Mouse (Mus musculus) CH12F3 (cell line): ENCODE measurements around the gene Gm20388.

ENCODE experiments used
- in situ Hi-C: fragments of 300-500 bp; cut with MboI; formaldehyde crosslinking; loops from 2 replicates; pipeline ENCODE4 v1.14.3; 2020; ENCODE audit warnings: low sequenced_read_pairs

Gene Gm20388

DNA sequence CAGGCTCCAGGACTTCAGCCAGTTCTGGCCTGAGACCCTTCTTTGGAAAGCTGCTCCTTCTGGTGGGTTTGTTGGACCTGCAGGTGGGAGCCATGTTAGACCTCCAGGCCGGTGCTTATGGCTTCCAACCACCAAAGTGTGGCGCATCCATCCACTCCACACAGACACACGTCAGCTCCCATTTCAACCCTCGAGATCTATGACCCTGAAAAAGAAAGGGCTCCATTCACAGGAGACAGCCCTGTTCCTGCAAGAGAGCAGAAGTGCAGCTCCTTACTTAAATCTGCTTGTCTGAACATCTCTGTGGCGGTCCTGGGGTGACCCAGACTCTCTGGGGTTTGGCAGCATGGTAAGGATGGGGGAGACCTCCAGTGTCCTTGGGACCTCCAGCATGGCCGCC, 1182.9 kb downstream of the Gm20388 start:
- in situ Hi-C loops: loop anchor here (5.0 kb wide), 1 partner anchor 276 kb away; no protein-coding TSS in a partner anchor

GRCm38 (mm10) chr8:121104049-121104818, 1193.6 kb downstream of the Gm20388 start:
- in situ Hi-C loops: loop anchor here (25.0 kb wide), 1 partner anchor 283 kb away; no protein-coding TSS in a partner anchor

DNA sequence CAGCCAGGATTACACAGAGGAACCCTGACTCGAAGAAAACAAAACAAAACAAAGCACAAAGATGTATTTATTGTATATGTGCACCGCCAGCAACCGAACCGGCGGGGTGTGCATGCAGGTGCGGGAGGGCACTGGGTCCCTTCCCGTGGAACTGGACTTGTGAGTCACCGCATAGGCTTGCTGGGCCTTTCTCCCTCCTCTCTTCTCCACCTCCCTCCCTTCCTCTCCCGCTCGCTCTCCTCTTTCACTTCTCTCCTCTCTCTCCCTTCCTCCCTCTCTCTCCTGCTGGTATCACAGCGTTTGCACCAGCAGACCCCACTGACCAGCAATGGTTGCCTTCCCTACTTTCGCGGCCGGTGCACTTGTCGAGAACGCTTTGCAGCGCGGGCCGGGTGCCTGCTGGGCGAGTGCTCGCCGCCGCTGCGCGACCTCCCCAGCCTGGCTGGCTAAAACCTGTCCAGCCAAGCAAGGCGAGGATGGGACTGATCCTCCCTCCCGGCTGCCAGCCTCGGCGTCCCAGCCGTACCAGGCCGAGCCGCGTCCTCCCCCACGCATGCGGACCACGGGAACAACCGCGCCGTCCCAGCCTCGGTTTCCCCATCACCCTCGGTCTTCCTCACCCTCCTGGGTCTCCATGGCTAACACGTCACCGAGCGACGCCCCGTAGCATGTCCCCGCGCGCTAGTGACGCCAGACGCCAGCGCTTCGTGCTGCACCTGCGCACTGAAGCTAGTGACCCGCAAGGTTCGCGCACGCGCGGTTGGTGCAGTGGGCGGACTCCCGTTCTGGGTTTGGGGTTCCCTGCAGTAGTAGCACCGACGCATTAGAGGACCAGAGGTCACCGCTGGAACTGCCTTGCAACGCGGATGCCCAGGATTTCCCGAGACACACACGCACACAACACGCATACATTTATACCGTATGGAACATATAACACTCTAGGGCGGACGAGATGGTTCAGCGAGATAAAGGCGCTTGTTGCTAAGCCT, 1197.3 kb downstream of the Gm20388 start, which contains the start of gene Mthfsd:
TSS of gene Mthfsd (minus strand) at position 725 of the 989 bp plus-strand sequence.
- in situ Hi-C loops: loop anchor here (25.0 kb wide), 1 partner anchor 279 kb away; no protein-coding TSS in a partner anchor

DNA sequence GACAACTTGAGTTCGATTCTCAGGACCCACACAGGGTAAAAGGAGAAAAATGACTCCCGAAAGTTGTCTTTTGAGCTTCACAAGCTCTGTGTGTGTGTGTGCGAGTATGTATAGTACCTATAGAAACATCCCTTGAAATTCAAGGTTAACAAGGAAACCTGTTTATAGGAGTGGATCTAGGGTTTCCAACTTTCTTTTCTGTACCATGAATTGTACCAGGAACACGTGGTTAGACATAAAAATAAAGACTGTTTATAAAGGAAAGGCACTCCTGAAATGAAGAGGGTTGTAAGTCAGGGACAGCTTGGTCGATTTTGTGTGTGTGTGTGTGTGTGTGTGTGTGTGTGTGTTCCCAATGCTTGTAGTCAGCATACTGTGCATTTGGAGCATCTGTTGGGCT, 1198.0 kb downstream of the Gm20388 start:
- in situ Hi-C loops: loop anchor here (25.0 kb wide), 1 partner anchor 279 kb away; no protein-coding TSS in a partner anchor

GRCm38 (mm10) chr8:121111145-121111907, 1200.7 kb downstream of the Gm20388 start:
- in situ Hi-C loops: loop anchor here (25.0 kb wide), 1 partner anchor 276 kb away; no protein-coding TSS in a partner anchor

DNA sequence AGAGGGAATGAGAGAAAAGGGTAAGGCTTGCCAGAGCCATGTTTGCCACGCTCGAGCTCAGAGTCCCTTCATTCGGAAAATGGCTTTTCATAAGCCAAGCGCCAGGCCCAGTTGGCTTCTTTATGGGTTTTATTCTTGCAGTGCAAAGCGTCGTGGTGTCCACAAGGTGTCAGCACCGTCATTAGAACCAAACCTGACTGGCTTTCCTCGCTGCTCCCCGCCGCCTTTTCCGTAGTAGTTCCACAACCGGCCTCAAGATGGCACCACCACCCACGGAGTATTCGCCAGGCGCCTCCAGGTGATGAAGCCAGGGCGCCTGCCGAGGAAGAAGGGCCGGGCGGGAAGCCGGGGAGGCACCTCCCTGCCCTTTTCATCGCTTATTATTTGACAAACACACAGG, 1202.6 kb downstream of the Gm20388 start:
- in situ Hi-C loops: loop anchor here (25.0 kb wide), 1 partner anchor 274 kb away; no protein-coding TSS in a partner anchor

GRCm38 (mm10) chr8:121115136-121115535, 1204.5 kb downstream of the Gm20388 start:
- in situ Hi-C loops: loop anchor here (25.0 kb wide), 1 partner anchor 272 kb away; no protein-coding TSS in a partner anchor

DNA sequence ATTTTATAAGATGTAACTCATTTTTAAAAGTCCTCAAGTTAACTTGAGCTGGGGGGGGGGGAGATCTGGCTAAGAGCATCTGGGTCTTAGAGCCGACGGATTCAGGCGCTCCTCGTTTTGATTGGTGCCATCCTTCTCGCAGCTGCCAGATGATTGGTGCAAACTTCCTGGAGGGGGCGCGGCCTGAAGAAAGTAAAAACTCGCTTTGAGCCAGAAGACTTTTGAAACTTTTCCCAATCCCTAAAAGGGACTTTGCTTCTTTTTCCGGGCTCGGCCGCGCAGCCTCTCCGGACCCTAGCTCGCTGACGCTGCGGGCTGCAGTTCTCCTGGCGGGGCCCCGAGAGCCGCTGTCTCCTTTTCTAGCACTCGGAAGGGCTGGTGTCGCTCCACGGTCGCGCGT, 1205.3 kb downstream of the Gm20388 start, which contains the start of gene Foxc2:
TSS of gene Foxc2 (plus strand) at position 224 of the 400 bp plus-strand sequence.
- in situ Hi-C loops: loop anchor here (25.0 kb wide), 1 partner anchor 271 kb away; no protein-coding TSS in a partner anchor

- in situ Hi-C loops: loop anchor here (25.0 kb wide), 1 partner anchor 271 kb away; no protein-coding TSS in a partner anchor
Measured at GRCm38 (mm10) chr8:121116591-121117185, 1206.0 kb downstream of the Gm20388 start.

- in situ Hi-C loops: loop anchor here (25.0 kb wide), 1 partner anchor 270 kb away; no protein-coding TSS in a partner anchor
Measured at GRCm38 (mm10) chr8:121117186-121117651, 1206.6 kb downstream of the Gm20388 start.

DNA sequence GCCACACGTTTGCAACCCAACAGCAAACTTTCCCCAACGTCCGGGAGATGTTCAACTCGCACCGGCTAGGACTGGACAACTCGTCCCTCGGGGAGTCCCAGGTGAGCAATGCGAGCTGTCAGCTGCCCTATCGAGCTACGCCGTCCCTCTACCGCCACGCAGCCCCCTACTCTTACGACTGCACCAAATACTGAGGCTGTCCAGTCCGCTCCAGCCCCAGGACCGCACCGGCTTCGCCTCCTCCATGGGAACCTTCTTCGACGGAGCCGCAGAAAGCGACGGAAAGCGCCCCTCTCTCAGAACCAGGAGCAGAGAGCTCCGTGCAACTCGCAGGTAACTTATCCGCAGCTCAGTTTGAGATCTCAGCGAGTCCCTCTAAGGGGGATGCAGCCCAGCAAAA, 1207.3 kb downstream of the Gm20388 start:
- in situ Hi-C loops: loop anchor here (25.0 kb wide), 1 partner anchor 269 kb away; no protein-coding TSS in a partner anchor

- in situ Hi-C loops: loop anchor here (25.0 kb wide), 1 partner anchor 268 kb away; no protein-coding TSS in a partner anchor
Measured at GRCm38 (mm10) chr8:121118634-121119420, 1208.2 kb downstream of the Gm20388 start.

GRCm38 (mm10) chr8:121119635-121120455, 1209.2 kb downstream of the Gm20388 start:
- in situ Hi-C loops: loop anchor here (10.0 to 25.0 kb wide), 2 partner anchors 267 to 395 kb away; no protein-coding TSS in a partner anchor

GRCm38 (mm10) chr8:121120456-121121419, 1210.1 kb downstream of the Gm20388 start:
- in situ Hi-C loops: loop anchor here (10.0 to 25.0 kb wide), 2 partner anchors 267 to 394 kb away; no protein-coding TSS in a partner anchor

DNA sequence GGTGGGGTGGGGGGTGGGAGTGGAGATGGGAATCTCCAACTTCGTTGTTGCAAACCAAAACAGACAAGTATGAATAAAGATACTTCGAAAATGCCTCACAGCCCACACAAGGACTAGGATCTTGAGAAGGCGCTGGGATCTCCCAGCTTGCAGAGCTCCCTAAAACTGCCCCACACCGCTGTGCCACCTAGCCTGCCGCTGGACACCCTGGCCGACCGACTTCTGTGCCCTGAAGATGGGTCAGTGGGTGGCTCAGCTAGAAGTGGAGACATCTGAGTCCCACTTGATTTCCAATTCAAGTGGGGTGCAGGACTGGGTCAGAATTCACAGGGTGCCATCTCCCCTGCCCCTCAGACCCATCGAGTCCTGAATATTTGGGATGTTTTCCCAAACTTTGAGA, 1211.1 kb downstream of the Gm20388 start:
- in situ Hi-C loops: loop anchor here (10.0 to 25.0 kb wide), 2 partner anchors 266 to 393 kb away; no protein-coding TSS in a partner anchor

GRCm38 (mm10) chr8:121122368-121122767, 1211.7 kb downstream of the Gm20388 start:
- in situ Hi-C loops: loop anchor here (10.0 to 25.0 kb wide), 2 partner anchors 265 to 392 kb away; no protein-coding TSS in a partner anchor
